Mouse (Mus musculus) stomach, embryonic 14.5 days (tissue): ENCODE measurements around the gene Zfp36l1. TPM values are rescaled to one million over a fixed set of nuclear protein-coding genes. Genes with fewer than 3 reads are reported as not detected.

Source experiments
- ATAC-seq: fragments of 200-750 bp; cut with Nextera tagmentation; 2 replicates; pipeline ENCODE4 v1.8.0; 2017; ENCODE audit warnings: low read depth, moderate TSS enrichment; ENCODE audit not compliant: insufficient number of reproducible peaks, insufficient read depth, low FRiP score
- H3K27ac ChIP-seq: fragments of 300-500 bp; sonication (generic); 2 replicates; pipeline ENCODE4 v1.5.1; 2014; ENCODE audit warnings: mild to moderate bottlenecking, low read length, moderate library complexity, mixed read lengths
- H3K27me3 ChIP-seq: fragments of 300-500 bp; sonication (generic); 2 replicates; pipeline ENCODE4 v1.6.1; 2014; ENCODE audit warnings: low read length, control low read depth, mixed read lengths; ENCODE audit not compliant: control insufficient read depth, insufficient read depth
- H3K36me3 ChIP-seq: fragments of 300-500 bp; sonication (generic); 2 replicates; pipeline ENCODE4 v1.6.1; 2014; ENCODE audit warnings: mild to moderate bottlenecking, control low read depth, low read length, moderate library complexity, mixed read lengths; ENCODE audit not compliant: control insufficient read depth, insufficient read depth
- H3K4me1 ChIP-seq: fragments of 300-500 bp; sonication (generic); 2 replicates; pipeline ENCODE4 v1.6.1; 2014; ENCODE audit warnings: low read length, control low read depth, mixed read lengths; ENCODE audit not compliant: control insufficient read depth, insufficient read depth
- H3K4me2 ChIP-seq: fragments of 300-500 bp; sonication (generic); replicated peaks from 2 replicates; pipeline ENCODE4 v1.6.1; 2014; ENCODE audit warnings: low read depth, low read length, control low read depth
- H3K4me3 ChIP-seq: fragments of 300-500 bp; sonication (generic); 2 replicates; pipeline ENCODE4 v1.5.1; 2014; ENCODE audit warnings: low read depth, low read length, control low read depth
- H3K9ac ChIP-seq: fragments of 300-500 bp; sonication (generic); replicated peaks from 2 replicates; pipeline ENCODE4 v1.6.1; 2014; ENCODE audit warnings: low read depth, mild to moderate bottlenecking, control low read depth, low read length, moderate library complexity, mixed read lengths
- H3K9me3 ChIP-seq: fragments of 300-500 bp; sonication (generic); 2 replicates; pipeline ENCODE4 v1.6.1; 2016; ENCODE audit warnings: low read depth, low read length, control low read depth; ENCODE audit not compliant: control insufficient read depth
- WGBS: fragments of 180-500 bp; shearing (Covaris S2); extraction: QIAGEN DNeasy Blood & Tissue Kit; methylation state at CpG from one replicate; pipeline ENCODE4 v1.1.7; 2014; 5-methylcytosine and 5-hydroxymethylcytosine counted together
- polyA plus RNA-seq: library from polyadenylated mRNA; unstranded; fragments of >200 nt; fragmentation: Nextera tagmentation; extraction: Ambion mirVana; gene quantifications from 2 replicates; pipeline ENCODE4 v1.2.1, GENCODE M21; 2014

The Zfp36l1 gene
- polyA plus RNA-seq, 1 experiment from 2014 or later, result 245 TPM

DNA sequence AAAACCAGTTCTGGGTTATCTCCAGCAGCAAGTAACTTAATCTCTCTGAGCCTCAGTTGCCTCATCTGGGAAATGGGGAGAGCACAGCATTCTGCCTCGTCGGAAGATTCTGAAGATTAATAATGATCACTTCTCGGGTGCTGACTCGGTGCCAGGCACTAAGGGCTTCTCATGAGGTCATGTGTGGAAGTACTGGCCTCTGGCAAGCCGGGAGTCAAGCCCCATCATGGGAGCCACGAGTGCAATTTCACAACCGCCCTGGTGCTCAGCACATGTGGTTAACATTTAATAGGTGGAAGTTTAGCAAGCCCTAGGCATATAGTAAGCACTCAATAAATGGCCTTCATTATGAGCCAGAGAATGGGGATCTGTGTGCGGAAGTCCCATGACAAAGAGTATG lies 22.4 kb upstream of the Zfp36l1 start:
- Histone ChIP-seq H3K27me3 (no peaks in the 10 kb centered on the region), H3K4me2 (no peak overlapping the region), H3K4me3 (no peak overlapping the region), H3K36me3 (no peaks in the 10 kb centered on the region), H3K9me3 (no peaks in the 10 kb centered on the region), H3K9ac (no peak overlapping the region), H3K27ac (no peak overlapping the region), H3K4me1 (peaks cover 18% of the 10 kb centered on the region)
- 91% methylated on average over 8 of the region's 8 CpGs for WGBS
- no peak for ATAC-seq

GRCm38 (mm10) chr12:80133011-80133545 lies 20.3 kb upstream of the Zfp36l1 start:
- Histone ChIP-seq H3K9me3 (no peaks in the 10 kb centered on the region), H3K4me3 (peak overlapping the region; percentile 51; the same call in 1 of the 2 replicates), H3K27me3 (no peaks in the 10 kb centered on the region), H3K36me3 (no peaks in the 10 kb centered on the region), H3K4me1 (peaks cover 26% of the 10 kb centered on the region), H3K4me2 (0 out of 2 replicates have a peak overlapping the region, but pooled peaks have one; percentile 12), H3K9ac (no peak overlapping the region), H3K27ac (peak overlapping the region; percentile 98; the same call in 1 of the 2 replicates)
- ATAC-seq, result no peak
- 39% methylated on average over 9 of the region's 9 CpGs for WGBS

DNA sequence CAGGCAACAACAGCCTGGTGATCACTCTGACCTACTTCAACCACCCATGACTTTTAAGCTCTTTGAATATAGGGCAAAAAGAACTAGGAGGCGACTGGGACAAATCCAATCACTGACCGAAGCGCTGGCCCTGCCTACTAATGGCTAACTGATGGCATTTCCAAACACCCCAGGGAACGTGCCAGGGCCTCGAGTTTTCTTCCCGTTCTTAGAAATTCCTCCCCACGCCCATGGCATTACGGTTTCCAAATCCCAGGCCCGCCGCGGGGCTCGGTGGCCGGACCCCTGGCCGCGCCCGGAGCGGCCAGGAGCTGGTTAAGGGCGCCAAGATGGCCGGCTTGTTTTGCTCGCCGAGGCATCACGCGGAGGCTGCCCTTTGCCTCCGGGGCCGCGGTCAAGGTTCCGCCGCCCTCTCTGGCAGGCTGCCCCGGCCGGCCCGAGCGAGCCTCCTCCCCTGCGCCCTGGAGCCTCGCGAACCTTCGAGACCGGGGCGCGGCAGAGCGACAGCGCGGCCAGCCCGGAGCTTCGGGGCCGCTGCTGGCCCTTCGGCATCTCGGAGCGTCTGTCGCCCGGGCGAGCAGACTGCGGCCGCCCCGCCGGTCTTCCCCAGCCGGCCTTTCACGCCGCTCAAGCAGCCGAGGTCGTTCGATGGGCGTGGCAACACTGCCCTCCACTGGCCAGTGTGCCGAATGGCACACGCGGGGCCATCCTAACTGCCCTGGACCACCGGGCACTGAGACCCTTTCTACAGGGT lies 19.6 kb upstream of the Zfp36l1 start:
- no peaks in the 10 kb centered on the region for H3K9me3 ChIP-seq
- peak overlapping the region; percentile 75 for H3K4me2 ChIP-seq
- peak overlapping the region; percentile 98 for H3K27ac ChIP-seq
- peak overlapping the region; percentile 97 for H3K9ac ChIP-seq
- peaks cover 26% of the 10 kb centered on the region for H3K4me1 ChIP-seq
- H3K27me3 ChIP-seq, result no peaks in the 10 kb centered on the region
- under 1% methylated on average over 66 of the region's 66 CpGs for WGBS
- no peaks in the 10 kb centered on the region for H3K36me3 ChIP-seq
- H3K4me3 ChIP-seq, result peak overlapping the region; percentile 51
- peak; percentile 75 for ATAC-seq

DNA sequence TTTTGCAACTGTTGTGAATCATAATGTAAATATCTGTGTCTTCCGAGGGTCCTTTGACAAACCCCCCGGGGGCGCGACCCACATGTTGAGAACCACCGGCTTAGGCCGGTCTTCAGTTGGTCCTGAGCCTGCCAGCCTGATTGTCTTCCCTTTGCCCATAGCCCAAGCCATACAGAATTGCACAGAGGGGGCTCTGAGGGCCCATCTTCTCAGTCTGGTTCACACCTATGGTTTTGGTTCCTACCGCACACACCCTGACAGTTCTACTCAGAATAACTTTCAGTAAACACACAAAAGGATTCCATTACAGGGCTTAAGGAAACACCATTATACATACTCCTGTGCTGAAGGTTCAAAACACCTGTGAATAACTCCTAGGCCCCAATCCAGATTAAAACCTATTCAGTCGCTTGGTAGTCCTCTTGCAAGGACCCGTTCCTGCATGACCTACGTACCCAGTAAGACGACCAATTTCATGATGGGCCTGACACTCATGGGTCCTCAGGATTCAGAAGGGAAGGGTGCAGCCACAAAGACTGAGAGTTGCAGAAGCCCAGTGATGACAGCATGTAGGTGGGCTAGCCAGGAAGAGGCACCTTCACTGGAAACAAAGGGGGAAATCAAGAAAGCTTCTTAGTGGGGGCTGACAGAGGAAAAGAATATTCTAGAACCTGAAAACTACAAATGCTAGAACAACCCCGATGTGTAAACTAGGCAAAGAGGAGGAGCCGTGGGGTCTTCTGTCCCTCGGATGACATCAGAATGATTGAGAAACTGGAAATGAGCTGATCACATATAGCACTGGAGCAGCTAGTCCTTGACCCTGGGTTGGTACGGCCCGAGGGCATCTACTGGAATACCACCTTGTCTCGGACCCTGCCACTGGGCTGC lies 18.8 kb upstream of the Zfp36l1 start:
- H3K36me3 ChIP-seq, result no peaks in the 10 kb centered on the region
- H3K9ac ChIP-seq, result peak overlapping the region; percentile 97
- no peaks in the 10 kb centered on the region for H3K27me3 ChIP-seq
- peak overlapping the region; percentile 51 for H3K4me3 ChIP-seq
- peak overlapping the region; percentile 98 for H3K27ac ChIP-seq
- H3K9me3 ChIP-seq, result no peaks in the 10 kb centered on the region
- 46% methylated on average over 17 of the region's 17 CpGs for WGBS
- H3K4me2 ChIP-seq, result peak overlapping the region; percentile 75
- ATAC-seq, result no peak
- peaks cover 26% of the 10 kb centered on the region for H3K4me1 ChIP-seq

GRCm38 (mm10) chr12:80130558-80131358 lies 17.9 kb upstream of the Zfp36l1 start:
- ATAC-seq, result peak; percentile 62
- Histone ChIP-seq H3K36me3 (no peaks in the 10 kb centered on the region), H3K27me3 (no peaks in the 10 kb centered on the region), H3K4me1 (peaks cover 26% of the 10 kb centered on the region), H3K4me3 (peak overlapping the region; percentile 16), H3K9ac (no peak overlapping the region; the same call in 1 of the 2 replicates), H3K4me2 (peak overlapping the region; percentile 75), H3K27ac (peak overlapping the region; percentile 98), H3K9me3 (no peaks in the 10 kb centered on the region)
- WGBS, result 6% methylated on average over 5 of the region's 6 CpGs

DNA sequence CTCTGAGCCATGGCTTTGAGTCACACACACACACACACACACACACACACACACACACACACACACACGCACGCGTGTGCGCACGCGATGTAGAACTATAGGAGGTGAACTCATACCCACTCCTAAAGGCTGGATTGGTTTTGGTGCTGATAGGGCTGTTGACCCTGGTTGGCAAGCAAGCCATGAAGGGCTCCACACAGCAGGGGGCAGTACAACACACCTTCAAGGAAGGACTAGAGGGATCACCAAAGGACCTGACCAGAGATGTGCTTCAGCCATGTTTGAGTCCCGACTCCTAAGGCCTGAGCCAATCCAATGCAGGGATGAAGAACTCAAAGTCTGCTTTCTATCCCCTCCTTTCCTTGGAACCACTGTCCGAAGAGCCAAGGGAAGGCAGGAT lies 16.7 kb upstream of the Zfp36l1 start:
- Histone ChIP-seq H3K4me1 (peaks cover 38% of the 10 kb centered on the region), H3K36me3 (peaks cover 5% of the 10 kb centered on the region; the same call in 1 of the 2 replicates), H3K27ac (peak overlapping the region; percentile 98), H3K9me3 (no peaks in the 10 kb centered on the region), H3K4me3 (no peak overlapping the region), H3K9ac (no peak overlapping the region), H3K4me2 (no peak overlapping the region), H3K27me3 (no peaks in the 10 kb centered on the region)
- WGBS, result 94% methylated on average over 8 of the region's 8 CpGs
- no peak for ATAC-seq

GRCm38 (mm10) chr12:80127191-80127762 lies 14.5 kb upstream of the Zfp36l1 start:
- H3K27ac ChIP-seq, result no peak overlapping the region
- peaks cover 61% of the 10 kb centered on the region for H3K4me1 ChIP-seq
- no peak overlapping the region for H3K4me2 ChIP-seq
- ATAC-seq, result no peak
- H3K36me3 ChIP-seq, result peaks cover 5% of the 10 kb centered on the region; the same call in 1 of the 2 replicates
- H3K9ac ChIP-seq, result no peak overlapping the region
- WGBS, result 87% methylated on average over 5 of the region's 5 CpGs
- no peaks in the 10 kb centered on the region for H3K27me3 ChIP-seq
- H3K4me3 ChIP-seq, result no peak overlapping the region
- H3K9me3 ChIP-seq, result no peaks in the 10 kb centered on the region
